Mouse (Mus musculus): Measurements from ENCODE around the gene Caln1.
A peak's percentile ranks its signal among the peaks of the same experiment; 100 is the strongest.

Gene Caln1

DNA sequence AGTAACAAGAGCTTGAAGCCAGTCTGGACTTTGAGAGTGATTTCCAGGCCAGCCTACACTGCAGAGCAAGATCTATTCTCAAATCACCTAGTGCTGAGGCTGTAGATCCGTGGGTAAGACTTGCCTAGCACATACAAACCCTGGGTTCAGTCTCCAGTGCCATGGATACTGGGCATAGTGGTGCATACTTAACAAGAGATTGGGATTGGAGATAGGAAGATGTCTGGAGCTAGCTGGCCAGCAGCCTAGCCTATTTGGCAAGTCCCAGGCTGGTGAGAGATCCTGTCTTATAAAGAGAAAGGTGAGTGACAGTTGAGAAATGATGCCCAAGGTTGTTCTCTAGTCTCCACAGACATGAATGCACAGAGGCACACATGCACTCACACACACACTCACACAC, 441.6 kb downstream of the Caln1 start:
- no peak for DNase-seq (ENCODE audit: extremely low read depth, low read depth)

DNA sequence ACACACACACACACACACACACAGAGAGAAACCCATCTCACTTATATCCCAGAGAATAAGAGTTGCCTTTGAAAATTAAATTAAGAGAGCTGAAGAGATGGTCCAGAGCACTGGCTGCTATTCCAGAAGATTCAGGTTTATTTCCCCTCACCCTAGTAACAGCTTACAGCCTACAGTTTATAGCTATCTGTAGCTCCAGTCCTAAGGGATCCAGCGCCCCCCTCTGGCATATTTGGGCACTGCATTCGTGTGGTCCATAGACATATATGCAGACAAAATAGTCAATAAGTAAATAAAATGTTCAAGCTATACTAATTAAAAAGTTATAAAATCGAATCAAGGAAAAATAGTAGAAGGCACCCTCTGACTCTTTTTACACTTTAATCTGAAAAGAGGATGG, 442.0 kb downstream of the Caln1 start:
- no peak for DNase-seq (ENCODE audit: extremely low read depth, low read depth)

DNA sequence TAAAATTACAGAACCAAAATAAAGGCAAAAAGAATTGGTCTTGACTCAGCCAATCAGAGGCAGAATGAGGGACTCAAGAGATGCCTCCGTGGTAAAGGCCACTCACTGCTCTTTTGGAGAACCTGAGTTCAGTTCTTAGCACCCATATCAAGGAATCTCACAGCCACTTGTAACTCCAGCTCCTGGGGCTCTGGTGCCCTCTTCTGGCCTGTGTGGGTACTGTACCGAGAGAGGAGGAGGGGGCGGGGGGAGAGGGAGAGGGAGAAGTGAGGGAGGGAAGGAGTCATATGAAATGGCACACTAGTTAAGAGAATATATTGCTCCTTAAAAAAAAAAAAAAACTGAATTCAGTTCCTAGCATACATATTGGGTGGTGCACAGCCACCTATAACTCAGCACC, 442.7 kb downstream of the Caln1 start:
- no peak for DNase-seq (ENCODE audit: extremely low read depth, low read depth)

DNA sequence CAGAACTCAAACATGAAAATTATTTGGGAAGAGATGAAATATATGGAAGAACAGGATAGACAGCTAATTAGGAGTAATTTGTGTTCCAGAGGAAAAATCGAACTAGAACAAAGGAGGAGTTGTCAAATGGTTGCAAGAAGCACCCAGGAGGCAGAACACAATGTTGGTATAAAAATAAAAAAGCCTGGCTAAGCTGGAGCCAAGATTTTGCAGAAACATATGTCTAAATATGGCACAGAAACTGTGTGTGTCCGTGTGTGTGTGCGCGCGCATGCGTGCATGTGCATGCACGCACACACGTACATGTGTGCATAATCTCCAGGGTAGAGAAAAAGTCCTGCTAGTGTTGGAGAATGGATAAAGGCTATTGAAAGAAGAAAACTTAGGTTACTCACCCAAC, 443.3 kb downstream of the Caln1 start:
- DNase-seq (ENCODE audit: extremely low read depth, low read depth) = no peak

DNA sequence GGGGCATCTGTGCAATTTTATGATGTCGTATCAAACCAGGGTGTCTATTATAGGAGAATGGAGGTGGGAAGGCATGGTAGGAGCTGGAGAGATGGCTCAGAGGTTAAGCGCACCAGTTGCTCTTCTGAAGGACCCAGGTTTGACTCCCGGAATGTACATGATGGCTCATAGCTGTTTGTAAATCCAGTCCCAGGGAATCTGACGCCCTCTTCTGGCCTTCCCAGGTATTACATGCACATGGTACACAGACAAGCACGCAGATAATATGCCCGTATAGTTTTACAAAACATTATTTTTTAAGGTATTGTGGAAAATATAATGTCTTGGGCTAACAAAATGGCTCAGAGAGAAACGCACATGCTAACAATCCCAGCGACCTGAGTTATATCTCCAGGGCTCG, 443.8 kb downstream of the Caln1 start:
- DNase-seq (ENCODE audit: extremely low read depth, low read depth) = no peak

DNA sequence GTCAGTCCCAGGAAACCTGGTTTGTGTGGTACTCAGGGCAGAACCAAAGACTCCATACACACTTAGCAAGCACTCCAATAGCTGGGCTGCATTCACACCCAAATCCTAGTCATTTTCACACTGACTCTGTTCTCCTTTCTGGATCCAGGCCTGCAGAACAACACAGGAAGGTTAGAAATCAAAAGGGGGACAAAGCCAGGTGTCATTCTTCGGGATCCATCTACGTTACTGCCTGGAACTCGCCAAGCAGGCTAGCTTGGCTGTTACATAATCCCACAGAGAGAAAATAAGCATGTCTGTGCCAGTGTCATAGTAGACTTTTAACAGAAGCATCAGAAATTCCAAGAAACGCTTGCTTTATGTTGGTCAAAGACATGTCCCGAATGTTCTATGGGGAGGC, 446.1 kb downstream of the Caln1 start:
- no peak for DNase-seq (ENCODE audit: extremely low read depth, low read depth)

DNA sequence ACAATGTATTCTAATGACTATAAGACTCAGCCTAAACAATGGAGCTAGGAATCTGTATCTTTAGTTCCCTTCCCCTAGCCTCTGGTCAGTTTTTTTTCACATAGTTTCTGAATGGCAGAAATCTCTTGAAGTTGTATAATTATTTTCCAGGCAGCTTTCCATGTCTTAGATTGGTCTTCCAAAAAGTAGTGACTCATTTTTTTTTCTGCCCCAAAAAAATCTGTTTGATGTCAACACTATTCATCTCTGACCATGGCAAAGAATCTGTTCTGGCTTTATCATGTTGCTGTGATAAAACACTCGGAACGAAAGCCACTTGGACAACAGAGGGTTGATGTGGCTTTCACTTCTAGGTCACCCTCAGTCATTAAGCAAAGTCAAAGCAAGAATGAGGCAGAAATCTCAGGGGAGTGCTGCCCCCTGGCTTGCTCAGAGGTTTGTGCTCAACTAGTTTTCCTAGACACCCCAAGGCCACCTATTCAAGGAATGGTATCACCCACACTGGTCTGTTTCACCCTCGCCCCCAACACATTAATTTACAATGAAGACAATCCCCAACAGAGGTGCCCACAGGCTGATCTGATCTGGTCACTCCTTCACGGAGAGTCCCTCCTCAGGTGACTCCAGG, 450.9 kb downstream of the Caln1 start:
- no peak for DNase-seq (ENCODE audit: extremely low read depth, low read depth)

DNA sequence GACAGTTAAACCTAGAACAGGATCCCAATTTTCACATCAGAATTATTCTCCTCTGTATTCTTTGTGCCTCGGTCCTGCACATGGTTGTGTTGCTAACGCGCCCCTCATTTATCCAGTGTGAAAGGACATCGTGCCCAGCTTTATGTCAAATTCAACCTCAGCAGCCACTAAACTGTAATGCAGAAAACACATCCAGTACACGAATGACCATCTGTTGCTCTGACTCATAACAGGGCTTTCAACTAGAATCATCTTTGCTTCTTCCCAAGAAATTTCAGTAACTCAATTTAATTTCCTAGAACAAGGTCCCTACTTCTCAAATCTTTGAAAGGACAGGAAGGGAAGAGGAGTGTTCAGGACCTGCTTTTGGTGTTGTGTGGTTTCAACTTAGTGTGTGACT, 451.4 kb downstream of the Caln1 start:
- no peak for DNase-seq (ENCODE audit: extremely low read depth, low read depth)

DNA sequence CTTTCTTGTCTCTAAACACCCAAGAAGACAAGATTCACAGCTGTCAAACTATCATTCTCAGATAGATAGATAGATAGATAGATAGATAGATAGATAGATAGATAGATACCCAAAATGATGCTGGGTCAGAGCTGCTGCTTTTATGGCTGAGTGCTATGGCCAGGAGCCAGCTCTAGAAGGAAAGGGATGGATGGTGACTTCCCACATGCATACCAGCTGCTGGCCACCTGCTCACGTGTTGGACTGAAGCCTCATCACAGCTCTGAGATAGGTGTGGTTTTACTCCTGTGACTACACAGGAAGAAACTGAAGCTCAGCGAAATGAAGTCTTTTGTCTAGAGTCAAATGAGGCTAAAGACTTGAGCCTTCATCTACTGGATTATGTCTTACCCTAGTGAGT, 456.5 kb downstream of the Caln1 start:
- no peak for DNase-seq (ENCODE audit: extremely low read depth, low read depth)

DNA sequence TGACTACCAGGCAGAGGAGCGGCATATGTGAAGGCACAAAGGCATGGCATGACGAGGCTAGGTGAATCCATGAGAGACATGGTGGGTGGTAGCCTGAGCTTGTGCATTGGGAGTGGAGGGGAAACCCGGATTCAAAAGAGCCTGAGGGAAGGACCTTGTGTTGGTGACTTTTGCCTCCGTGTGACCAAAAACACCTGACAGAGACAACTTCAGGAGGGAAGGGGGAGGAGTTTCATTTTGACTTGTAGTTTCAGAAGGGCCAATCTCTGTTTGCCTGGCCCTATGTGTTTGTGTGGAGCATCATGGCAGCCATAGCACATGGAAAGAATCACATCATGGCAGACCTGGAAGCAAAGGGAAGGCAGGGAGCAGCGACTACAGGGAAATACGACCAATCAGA, 479.3 kb downstream of the Caln1 start:
- DNase-seq (ENCODE audit: extremely low read depth, low read depth) = no peak

DNA sequence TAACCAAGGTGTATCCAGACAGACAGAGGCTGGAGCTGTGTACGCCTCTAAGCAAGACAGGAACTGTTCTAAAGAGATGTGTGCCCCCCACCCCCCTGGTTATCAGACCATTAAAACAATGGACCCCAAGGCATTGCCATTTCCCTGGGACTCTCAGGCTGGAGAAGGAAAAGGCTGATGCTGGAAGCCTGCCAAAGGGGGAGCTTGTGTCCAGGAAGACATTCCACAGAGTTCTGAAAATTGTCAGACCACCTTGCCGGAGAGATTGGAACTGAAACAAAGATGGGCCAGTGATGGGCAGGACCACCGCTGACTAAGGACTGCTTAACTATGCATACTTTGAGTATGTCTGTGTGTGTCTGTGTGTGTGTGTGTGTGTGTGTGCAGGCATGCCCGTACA, 480.4 kb downstream of the Caln1 start:
- DNase-seq (ENCODE audit: extremely low read depth, low read depth) = no peak

DNA sequence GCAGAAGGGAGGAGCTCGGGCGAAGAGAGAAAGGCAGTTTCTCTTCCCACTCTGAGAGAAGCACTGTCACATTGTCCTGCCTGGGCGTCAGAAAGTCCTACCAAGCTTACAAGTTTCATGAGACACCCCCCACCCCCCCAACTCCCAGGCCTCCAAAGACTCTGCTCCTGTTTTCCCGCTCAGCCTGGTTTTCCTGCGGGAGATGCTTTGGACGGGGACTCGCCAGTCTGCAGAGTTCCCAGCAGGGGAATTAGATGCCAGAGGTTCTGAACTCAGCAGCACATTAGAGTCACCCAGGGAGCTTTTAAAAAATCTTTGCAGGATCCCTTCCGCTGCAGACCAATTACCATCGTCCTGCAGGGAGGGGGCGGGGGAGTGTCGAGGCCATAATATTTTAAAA, 482.9 kb downstream of the Caln1 start:
- no peak for DNase-seq (ENCODE audit: extremely low read depth, low read depth)

DNA sequence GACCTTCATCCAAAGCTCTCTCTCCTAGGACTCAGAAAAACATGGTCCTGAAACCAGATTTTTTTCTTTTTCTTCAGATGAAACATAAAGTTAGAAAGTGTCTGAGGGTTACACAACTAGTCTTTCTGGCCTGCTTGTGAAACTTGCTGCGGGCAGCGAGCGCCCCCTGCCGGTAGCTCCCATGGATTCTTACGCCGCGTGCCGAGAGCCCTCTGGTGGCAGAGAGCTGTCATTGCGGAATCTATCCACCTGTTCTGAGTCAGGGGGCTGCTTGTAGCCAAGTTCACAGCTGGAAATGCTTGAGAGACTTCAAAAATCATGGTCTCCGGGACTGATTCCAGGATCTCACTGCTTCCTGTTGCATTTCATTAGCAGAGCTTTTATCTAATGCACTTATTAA, 484.1 kb downstream of the Caln1 start:
- peak; percentile 13 for DNase-seq (ENCODE audit: extremely low read depth, low read depth)

DNA sequence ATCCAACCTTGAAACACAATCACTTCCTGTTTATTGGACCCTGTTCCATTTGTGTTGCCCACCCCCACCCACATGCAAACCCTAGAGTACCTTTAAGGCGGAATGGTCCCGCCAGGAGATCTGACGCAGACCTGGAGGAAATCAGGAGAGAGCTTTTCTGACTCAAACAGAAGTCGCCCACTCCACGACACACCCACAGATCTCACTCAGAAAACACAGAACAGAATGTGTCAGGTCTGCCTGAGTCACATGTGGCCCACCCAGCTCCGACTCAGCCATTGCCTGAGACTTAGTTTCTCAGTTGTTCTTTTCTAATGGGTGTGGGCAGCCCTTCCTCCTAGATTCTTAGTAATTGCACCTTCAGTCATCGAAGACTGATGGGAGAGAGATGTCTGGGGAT, 485.2 kb downstream of the Caln1 start:
- no peak for DNase-seq (ENCODE audit: extremely low read depth, low read depth)

DNA sequence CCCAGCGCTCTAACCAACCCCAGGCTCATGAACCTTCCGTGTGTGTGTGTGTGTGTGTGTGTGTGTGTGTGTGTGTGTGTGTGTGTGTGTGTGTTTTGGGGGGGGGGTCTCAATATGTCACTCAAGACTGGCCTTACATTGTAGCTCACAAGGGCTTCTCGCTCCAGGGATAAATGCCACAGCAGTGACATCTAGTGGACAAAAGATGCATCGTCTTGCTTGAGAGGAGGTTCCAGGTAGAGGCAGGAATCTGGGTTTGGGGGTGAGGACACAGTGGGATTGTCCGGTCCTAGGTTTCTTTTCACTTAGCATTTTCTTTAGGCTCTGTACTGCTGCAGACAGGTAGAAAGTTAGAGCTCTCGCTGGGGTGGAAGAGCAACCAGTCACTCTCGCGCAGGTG, 488.9 kb downstream of the Caln1 start:
- peak; percentile 2 for DNase-seq (ENCODE audit: extremely low read depth, low read depth)

DNA sequence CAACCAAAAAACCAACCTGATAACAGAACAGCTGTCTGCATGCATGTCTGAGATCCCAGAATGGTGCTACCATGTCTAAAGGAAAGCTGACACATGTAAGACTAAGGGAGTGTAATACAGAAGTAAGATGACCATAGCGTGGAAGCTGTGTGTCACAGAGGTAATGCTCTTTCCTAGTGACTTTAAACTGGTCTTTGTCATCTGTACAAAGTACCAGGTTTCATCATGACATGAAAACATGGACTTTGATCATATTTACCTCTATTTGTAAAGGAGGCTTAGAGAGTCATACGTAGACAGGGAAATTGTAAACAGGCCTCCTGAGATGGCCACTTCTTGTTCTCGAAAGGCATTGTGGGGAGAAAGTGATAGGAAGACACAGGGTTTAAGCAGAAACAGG, 489.5 kb downstream of the Caln1 start:
- no peak for DNase-seq (ENCODE audit: extremely low read depth, low read depth)

DNA sequence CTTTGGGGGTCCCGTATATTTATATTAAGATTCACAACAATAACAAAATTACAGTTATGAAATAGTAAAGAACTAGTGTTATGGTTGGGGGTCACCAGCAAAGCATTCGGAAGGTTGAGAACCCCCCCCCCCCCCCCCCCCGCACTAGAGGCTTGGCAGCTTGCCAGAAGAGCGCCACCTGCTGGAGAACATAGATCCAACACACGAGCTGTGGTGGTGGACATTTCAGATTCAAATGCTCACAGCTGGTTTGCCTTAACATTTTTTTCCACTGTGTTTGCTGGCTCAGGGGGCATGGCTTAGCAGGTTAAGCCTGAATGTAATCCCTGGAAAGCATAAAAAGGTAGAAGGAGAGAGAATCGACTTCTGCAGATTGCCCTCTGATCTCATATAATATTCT, 490.5 kb downstream of the Caln1 start:
- no peak for DNase-seq (ENCODE audit: extremely low read depth, low read depth)

DNA sequence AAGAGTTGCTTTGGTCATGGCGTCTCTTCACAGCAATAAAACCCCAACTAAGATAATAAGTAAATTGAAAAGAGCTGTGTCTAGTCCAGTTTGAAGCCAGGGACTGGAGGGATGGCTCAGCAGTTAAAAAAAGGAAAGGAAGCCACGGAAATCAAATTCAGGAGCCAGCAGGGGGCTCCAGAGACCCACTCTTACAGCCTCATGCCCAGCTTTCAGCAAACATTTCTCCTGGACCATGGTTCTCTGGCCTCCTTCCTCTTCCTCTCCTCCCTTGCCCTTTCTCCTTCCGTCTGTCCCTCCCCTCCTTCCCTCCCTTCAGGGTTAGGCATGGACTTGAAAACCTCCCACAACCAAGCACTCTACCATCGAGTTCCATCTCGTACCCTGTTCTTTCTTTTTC, 493.0 kb downstream of the Caln1 start:
- no peak for DNase-seq (ENCODE audit: extremely low read depth, low read depth)

DNA sequence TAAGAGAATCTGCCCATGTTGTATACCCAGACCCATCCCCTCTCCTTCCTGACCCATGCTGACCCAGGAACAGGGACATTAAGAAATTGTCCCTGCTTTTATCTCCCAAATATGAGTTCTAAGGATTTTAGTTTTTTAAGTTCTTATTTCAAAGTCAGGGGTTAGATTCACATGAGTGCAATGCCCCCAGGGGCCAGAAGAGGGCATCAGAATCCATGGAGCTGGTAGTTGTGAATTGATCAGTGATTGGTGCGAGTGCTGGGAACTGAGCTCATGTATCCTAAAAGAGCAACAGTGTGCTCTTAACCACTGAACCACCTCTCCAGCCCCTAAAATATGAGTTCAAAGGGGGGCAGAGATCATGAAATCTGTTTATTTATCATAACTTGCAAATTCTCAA, 500.6 kb downstream of the Caln1 start:
- DNase-seq (ENCODE audit: extremely low read depth, low read depth) = no peak

DNA sequence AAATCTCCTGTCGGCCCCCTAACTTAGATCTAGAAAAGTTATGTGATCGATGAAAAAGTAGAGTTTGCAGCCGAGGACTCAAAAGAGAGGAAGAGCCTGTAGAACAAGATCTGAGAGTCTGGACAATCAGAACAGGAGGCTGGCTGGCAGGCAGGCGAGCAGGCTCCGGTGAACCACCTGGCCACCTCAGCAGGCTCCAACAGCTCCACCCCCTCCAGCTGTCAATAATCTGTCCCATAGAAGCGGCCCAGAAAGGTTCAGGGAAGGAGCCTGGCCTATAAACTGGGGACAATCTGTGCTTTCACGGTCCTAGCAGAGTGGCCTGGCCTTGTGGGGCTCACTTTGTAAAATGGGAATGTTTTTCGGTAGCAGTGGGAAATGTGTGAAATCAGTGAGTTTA, 501.8 kb downstream of the Caln1 start:
- DNase-seq (ENCODE audit: extremely low read depth, low read depth) = no peak

DNA sequence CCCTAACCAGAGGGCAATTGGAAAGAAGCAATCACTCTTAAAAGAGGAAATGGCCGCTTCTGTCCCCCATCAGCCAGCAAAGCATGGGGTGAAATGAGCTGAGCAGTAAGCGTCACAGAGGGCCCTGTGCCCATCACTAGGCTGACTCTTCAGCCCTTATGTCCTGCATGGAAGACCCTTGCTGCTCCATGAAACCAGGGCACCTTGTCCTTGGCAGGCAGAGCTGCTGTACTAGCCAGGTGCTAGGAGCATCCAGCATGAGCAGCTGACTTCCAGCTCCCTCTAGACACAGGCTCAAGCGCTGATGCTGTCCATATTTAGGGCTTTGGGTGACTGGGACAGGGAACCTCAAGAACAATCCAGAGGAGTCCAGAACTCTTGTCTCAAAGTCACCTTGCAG, 506.1 kb downstream of the Caln1 start:
- no peak for DNase-seq (ENCODE audit: extremely low read depth, low read depth)

DNA sequence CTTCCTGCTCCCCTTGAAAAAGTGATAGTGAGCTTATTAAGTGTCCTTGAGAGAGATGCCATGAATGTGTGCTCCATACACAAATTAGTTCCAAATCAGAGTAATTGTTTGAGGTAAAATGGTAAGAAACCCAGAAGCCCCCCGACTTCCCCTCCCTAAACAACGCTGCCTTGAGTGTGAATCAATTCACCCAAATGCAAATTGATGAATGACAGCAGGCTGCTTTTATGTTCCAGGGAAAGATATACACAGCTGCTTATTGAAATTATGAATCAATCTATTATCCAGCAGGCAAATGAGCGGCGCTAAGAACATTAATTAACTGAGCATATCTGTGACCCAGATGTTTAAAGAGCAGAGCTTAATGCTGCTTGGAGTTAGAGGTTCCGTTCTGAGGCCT, 511.1 kb downstream of the Caln1 start:
- no peak for DNase-seq (ENCODE audit: extremely low read depth, low read depth)

DNA sequence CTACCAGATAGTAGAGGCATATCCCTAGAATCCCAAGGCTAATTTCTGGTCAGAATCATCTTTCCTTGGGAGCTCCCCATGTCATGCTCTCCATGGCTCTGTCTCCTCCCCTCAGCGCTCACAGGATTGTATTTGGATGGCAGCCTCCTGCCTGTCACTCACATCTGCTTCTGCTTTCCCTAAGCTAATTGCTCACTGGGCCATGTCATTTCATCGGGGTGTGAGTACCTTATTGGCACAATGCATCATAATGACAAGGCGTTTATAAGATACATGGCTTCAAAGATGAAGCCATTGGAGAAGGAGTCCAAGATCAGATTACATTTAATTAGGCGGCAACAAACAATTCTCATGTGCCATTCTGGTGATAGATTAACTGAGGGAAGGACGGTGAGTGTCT, 522.5 kb downstream of the Caln1 start:
- no peak for DNase-seq (ENCODE audit: extremely low read depth, low read depth)

DNA sequence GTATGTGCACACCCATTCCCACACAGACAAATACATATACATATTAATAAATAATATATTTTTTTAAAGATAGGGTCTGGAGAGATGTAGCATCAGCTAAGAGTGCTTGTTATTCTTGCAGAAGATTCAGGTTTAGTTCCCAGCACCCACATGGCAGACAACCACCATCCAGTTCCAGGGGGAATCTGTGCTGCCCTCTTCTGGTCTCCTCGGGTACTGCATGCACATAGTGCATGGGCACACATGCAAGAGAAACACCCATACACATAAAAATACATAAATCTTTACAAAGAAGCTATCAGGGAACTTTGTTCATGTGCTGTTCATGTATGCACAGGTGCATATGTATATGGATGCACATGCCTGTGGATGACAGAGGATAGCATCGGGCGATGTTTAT, 526.7 kb downstream of the Caln1 start:
- DNase-seq (ENCODE audit: extremely low read depth, low read depth) = no peak
